Mouse (Mus musculus): Measurements from ENCODE around the gene Ms4a5. TPM values are rescaled to one million over a fixed set of nuclear protein-coding genes. Genes with fewer than 3 reads are reported as not detected.
"Not testable (repeated sequence)": the region's sequence is repeated elsewhere in the genome, so short reads cannot be mapped to it uniquely, and the experiment has no call there.

Gene Ms4a5
- 0.22 and 1.2 TPM in 2 replicates for polyA plus RNA-seq (2012; rRNA removed)

DNA sequence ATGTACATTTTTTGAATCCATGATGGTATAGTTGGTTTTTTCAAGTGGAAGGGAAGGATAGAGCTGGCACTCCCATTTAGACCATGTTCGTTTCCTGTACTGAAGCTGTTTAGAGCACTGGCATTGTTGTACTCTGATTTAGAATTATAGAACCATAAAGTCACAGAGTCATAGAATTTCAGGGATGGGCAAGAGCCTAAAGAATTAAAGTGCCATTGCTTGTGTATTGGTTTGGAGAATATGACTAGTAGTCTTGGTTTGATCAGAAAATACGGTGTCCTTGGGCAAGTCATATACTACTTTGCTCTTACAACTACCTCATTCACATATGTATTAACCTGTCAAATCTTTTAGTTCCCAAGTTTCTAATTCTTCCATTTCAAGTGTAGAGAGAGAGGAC is at the start of gene Ms4a5:
Gene Ms4a5 (minus strand): TSS at position 101 of the 400 bp plus-strand sequence.
- no peak for DNase-seq (ENCODE audit: low read depth)

DNA sequence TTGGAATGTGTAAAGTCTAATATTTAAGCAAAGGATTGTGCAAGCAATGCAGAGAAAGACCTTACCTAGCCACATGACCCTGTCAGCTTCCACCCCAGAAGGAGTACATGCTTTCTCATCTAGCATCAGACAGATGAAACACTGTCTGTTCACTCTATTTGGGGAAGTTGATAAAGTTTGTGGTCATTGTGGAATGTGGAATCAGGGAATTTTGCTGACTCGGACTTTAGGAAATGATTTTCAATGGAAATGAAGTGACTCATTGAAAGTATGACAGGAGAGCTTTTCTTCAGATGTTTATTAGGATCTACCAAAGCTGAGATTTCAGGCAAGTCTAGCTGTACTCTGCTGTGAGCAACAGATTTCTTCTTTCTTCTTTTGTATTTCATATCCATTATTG is 37.5 kb upstream of the Ms4a5 start:
- no peak for DNase-seq (ENCODE audit: low read depth)

DNA sequence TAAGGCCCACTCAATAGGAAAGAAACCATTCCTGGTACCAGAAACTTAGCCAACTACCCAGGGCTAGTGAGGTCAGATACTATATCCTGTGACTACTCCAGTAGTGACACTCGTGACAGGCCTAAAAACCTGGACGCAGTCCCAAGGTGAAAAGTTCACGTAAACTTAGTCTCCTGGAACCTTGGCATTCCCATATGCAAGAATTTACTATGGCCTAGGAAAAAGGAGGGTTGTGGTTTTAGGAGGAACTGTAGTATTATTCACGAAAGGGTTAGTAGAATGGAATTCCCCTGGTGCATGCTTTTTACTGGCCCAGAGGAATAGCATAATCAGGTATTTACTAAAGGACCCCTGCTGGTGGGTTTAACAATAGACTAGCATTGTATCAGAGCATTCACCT is 33.1 kb upstream of the Ms4a5 start:
- DNase-seq (ENCODE audit: low read depth) = no peak

DNA sequence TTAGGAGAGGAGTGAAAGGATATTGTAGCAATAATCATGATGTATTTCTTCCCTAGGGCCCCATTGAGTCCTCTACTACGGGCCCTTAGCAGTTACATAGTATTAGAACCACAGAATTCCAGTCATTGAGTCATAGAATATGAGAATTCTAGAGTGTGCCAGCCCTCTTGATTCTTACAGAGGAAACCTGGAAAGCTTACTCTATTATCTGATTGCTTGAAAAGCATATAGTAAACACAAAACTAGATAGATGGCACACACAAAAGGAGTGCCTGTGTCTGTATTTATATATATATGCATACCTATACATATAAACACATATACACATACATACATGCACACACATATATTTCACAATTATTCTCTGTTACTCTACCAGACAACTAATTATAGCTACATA is 30.7 kb upstream of the Ms4a5 start, which contains the start of gene Ms4a14:
Gene Ms4a14 (minus strand): TSS at position 101 of the 400 bp plus-strand sequence.
- no peak for DNase-seq (ENCODE audit: low read depth)

DNA sequence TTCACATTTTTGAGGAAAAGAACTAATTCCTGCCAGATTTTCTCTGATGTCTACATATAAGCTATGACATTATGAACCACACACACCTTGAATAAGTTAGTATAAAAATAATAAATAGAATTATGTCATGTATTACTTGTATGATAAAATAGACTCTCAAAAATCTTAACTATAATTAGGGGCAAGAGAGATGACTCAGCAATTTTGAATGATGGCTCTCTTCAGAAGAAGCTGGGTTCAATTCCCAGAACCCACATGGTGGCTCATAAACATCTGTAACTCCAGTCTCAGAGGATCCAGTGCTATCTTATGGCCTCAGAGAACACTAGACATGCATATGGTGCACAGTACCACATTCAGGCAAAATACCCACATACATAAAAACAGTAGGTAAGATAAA is 25.2 kb upstream of the Ms4a5 start:
- DNase-seq (ENCODE audit: low read depth) = no peak

DNA sequence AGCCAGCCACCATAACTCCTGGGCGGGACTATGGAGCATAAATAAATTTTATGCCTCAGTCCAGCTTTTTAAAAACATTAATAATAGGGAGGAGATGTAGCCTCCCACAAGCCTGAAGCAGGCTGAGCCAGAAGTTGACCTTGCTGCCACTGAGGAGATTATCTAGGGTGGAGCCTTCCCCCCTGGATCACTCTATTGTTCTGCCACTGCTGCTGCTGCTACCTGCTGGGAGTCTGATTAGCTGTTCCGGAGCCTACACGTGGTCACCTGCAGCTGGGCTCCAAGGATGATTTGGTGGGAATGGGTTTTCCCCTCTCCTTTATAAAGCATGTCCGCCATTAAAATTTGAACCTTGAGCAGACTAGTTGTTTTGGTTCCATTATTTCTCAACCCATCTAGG is 15.9 kb upstream of the Ms4a5 start:
- DNase-seq (ENCODE audit: low read depth) = not testable (repeated sequence)

DNA sequence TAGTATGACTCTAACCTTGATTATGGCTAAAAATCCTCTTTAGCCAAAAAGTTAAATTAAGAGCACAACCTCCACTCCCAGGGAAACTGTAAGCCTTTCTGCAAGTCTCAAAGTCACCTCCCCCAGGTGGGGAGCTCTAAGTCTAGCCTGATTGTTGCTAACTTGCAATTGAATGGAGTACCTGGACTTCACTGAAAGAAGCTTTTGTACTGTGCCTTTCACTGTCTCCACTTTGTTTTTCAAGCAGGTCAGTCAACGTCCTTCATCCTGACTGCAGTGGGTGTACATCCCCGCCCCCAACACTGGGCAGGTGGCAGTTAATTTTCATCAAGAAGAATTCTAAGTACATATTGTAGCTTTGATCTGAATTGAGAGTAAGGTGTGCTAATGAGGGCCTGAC is 15.3 kb upstream of the Ms4a5 start:
- no peak for DNase-seq (ENCODE audit: low read depth)

DNA sequence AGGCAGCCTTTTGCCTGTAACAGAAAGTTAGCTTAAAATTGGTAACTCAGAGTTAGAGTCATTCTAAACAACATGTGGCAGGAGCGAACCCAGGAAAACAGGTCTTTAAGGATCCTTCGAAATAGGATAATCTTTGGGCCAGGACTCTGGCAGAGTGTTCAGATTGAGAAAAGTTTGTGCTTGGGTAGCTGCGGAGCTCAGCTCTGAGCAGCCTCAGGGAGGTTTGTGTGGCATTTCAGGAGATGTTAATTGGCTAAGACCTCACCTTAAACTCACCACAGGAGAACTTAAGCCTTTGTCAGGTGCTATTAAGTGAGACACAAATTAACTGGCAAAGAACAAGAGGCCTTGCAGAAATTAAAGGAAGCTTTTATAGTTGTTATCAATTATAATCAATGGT is 9.9 kb upstream of the Ms4a5 start:
- not testable (repeated sequence) for DNase-seq (ENCODE audit: low read depth)

DNA sequence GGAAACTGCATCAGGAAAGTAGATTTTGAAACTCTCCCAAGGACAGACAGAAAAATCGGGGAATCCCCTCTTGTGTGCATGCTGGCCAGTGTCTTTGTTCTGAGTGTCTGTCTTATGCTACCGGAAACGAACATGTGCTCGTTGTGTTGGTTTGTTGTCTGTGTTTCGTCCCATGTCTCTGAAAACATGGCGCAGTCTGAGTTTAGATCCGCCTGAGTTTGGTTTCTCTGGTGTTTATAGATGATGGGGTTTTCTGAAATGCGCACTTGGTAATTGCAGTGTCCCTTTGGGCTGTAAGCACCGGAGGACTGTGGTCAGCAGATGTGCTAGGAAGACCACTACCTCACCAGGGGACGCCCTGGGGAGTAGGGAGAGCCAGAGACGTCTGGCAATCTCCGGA is 9.3 kb upstream of the Ms4a5 start:
- DNase-seq (ENCODE audit: low read depth) = no peak

DNA sequence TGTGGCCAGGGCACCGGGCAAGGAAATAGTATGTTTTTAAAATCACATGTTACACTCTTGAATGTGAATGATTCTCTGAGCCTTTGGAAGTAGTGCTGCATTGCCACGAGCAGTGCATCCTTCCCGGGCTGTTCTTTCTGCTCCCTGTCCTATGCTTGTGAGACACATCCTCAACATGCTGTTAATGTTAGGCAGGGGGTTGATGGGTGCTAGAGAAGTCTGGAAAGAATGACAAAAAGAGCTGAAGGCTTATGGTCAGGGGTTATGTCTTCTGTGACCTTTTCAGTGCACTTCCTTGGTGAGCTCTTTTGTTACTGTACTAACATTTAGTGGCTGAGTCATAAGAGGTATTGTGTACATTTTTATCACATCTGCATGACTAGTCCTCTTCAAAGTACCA is 3.5 kb downstream of the Ms4a5 start:
- no peak for DNase-seq (ENCODE audit: low read depth)

DNA sequence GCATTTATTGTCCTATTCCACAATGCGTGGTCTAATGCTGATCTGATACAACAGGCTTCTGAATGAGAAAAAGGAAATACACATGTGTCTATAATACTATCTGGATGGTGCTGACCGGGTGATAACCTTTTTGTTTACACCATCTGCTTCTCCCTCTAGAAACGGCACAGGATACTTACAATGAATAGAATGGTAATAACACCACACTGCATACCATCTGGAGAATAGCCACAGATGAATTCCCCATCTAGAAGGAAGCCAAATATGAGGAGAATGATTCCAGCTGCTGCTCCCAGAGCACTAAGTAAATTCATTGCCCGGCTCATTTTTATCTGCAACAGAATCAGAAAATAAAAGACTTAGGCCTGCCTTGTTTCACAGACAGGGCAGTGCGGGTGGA is 7.2 kb downstream of the Ms4a5 start:
- DNase-seq (ENCODE audit: low read depth) = no peak

DNA sequence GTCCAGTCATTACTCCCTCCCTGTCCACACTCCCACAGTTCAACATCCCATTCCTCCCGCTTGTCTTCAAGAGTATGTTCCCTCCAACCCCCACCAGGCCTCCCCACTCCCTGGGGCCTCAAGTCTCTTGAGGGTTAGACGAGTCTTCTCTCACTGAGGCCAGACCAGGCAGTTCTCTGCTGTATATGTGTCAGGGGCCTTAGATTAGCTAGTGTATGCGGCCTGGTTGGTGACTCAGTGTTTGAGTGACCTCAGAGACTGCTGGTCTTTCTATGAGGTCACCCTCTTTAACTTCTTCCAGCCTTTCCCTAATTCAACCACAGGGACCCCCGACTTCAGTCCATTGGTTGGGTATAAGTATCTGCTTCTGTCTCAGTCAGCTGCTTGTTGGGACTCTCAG is 16.7 kb downstream of the Ms4a5 start:
- DNase-seq (ENCODE audit: low read depth) = no peak

DNA sequence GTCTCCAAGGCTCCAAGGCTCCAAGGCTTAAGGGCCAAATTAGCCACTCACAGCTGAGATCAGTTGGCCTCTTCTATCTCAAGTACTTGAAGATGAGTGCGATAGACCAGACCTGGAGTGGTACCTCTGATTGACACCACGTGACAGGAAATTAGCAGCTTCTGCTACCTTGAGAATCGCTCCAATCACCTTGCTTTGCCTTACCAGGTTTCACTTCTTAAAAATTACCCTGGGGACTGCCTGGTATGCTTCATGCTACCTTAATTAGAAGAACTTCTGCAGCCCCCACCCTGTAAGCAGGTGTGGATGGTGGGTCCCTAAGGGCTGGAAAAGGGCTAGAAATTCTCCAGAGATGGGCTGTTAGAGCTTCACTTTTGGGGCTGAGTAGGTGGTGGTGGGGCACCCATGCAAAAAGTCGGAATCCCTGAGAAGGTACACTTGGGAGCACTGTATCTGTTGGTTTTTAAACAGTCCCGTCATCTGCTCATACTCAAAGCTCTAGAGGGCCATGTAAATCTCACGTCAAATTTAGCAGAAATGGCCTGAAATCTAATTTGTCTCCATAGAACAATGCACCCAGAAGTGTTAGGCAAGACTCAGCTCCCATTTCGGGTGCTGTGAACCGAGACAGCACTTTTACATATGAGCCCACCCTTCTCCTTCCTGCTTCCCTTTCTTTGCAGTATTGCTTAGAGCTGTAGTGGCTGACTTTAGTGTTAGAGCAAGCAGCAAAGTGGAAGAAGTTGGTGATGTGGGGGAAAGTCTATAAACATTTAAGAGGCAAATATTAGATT is 17.4 kb downstream of the Ms4a5 start, which contains the start of gene Ms4a1:
Gene Ms4a1 (minus strand): TSS at position 190 of the 794 bp plus-strand sequence.
- no peak for DNase-seq (ENCODE audit: low read depth)

DNA sequence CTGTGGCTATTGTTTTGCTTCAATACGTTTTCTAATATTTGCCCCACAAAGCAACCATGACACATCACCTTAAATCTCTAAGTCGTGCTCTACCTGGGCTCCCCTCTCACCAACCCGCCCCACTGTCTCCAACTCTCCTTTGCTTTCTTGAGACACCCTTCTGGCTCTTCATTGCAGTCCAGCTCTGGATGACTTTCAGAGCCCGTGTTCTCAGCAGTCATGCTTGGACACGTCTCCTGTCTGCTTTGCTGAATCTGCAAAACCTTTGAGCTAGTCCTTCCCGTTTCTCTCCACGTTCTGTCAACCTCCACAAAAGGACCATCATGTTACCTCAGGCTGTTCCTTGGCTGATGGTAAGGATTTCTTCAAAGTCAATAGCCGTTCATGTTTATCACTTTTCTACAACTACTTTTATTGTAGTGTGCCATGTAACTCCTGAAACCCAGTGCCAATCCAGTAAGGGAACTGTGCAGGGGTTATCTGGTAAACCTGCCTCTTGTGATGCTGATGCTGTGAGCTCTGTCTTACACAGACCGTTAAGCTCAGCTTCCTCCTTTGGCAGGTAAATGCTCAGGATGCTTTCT is 19.0 kb downstream of the Ms4a5 start:
- no peak for DNase-seq (ENCODE audit: low read depth)

DNA sequence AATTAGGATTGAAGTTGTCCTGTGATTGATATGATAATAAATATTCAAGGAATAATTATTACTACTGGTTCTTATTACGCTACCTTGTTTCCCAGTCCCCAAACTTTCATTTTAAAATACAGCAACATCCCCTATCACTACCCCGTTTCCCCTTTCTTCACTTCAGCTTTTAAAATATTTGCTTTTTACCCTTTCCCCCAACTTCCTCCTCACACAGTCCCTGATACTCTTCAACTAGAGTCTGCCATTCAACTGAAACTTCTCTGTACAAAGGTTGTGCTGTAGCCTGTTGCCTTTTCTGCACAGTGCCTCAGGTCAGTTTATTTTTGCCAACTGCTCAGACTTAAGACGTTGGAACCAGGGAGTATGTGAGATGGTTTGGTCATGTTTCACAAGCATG is 20.1 kb downstream of the Ms4a5 start:
- no peak for DNase-seq (ENCODE audit: low read depth)

DNA sequence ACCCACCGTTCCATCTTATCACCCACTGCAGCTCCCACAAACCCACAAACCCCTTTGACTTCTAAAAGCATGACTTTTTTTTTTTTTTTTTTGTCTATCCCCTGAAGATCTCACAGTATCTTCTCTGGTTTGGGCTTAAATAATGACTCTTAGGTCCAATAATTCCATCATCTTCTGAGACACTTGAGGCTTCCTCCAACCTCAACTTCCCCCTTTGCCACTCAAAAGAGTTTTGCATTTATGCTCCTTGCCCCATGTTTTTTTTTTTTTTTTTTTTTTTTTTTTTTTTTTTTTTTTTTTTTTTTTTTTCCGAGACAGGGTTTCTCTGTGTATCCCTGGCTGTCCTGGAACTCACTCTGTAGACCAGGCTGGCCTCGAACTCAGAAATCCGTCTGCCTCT is 20.7 kb downstream of the Ms4a5 start:
- not testable (repeated sequence) for DNase-seq (ENCODE audit: low read depth)

DNA sequence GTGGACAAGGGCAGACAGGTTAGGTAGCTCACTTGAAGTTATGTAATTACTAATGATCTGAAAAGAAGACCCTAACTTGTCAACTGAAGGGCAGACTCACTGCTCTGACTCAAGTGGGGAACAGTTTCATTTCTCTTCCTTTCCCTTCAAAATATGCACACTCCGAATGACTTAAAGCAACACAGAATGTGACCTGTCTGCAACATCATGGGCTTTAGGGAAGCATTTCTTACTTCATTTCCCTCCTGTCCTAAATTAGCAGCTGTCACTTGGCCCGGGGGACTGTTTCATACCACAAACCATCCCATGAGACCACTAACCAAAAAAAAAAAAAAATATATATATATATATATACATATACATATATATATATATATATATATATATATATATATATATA is 22.2 kb downstream of the Ms4a5 start:
- no peak for DNase-seq (ENCODE audit: low read depth)

DNA sequence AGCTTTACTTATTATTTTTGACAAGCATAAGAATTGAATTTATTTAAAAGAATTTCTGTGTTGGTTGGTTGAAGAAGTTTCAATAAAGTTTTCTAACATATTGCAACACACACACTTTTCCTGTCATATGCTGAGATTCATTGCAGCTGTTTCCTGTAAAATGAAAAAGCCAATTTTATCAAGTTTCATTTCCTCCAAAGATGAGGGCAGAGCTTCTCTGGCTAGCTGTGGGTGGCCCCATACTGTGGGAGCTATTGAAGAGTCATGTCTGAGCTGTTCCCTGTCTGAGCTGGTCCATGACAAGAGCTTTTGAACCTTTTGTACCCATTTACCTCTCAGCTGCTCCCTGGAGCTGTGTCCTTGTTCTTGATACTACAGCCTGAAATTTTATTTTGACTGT is 39.4 kb downstream of the Ms4a5 start:
- no peak for DNase-seq (ENCODE audit: low read depth)

DNA sequence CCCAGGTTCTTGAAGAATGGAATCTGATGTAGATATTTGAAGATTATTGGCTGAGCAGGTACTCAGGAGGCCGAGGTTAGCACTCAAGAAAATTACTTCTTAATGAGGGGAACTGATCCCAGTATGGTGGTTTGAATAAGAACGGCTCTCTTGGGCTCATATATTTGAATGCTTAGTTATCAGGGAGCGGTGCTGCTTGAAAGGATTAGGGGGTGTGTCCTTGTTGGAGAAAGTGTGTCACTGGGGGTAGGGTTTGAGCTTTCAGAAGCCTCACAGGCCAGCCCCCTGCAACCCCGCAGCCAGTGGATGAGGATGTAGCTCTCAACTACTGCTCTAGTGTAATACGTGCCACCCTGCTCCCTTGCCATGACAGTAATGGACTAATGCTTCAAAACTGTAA is 41.1 kb downstream of the Ms4a5 start:
- no peak for DNase-seq (ENCODE audit: low read depth)

DNA sequence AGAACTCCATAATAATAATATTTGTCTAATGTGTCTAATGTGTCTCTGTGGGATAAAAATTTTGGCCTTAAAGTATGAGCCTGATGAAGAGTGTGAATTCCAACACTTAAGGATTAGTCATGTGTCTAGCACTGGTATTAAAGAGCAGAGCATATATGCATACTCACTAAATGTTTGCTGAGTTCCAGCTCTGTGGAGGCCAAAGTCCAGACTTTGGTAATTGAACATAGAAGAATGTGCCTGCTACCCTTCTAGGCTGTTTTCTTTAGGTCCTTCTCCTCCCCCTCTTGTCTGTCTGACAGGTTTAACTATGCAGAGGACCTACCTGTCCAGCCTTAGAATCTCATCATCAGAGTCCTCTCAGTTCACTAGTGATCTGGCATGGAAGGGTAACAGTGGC is 47.9 kb downstream of the Ms4a5 start:
- DNase-seq (ENCODE audit: low read depth) = no peak

DNA sequence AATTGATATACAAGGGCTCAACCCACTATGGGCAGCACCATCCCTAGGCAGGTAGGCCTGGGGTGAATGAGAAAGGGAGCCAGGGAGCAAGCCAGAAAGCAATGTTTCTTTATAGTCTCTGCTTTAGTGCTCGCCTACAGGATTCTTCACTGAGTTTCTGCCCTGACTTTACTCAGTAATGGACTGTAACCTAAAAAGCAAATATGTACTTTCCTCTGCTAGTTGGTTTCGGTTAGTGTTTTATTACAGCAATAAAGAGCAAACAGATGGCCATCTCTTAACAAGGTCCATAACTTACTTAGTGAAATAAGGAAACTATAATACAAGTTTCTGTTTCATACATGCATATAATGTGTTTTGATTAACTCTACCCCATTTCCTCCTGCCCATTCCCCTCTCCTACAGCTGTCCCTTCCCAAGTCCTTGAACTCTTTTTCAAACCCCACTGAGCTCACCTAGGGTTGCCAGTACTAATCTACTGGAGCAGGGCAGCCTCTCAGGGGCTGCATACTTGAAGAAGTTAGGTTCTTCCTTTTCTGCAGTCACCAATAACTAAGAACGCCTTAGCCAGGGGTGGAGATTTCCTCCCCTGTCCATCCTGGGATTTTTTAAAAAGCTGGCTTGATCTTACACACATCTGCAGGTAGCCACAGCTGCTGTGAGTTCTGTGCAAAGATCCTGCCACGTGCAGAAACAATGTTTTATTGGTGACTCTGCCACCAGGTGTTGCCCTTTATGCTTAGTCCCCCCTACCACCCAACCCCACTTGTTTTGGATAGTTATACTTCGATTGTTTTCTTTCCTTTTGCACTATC is 48.5 kb downstream of the Ms4a5 start:
- no peak for DNase-seq (ENCODE audit: low read depth)

DNA sequence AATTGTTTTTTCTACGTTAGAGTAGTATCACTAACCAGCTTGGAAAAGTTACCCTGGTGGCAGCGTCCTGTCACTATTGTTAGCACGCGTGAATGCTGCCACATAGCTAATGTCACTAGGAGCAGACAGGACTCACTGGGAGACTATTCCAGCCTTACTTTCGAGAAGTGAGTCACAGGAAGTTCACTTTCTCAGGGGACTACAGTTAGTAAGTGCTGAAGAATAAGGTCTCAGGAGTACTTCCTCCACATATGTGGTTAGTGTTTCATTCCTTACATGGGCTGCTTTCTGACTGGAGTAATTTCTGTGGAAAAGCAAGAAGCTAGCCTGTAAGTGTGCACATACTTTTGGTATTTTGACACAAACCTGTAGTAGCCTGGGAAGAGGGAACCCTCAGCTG is 49.4 kb downstream of the Ms4a5 start:
- DNase-seq (ENCODE audit: low read depth) = no peak

DNA sequence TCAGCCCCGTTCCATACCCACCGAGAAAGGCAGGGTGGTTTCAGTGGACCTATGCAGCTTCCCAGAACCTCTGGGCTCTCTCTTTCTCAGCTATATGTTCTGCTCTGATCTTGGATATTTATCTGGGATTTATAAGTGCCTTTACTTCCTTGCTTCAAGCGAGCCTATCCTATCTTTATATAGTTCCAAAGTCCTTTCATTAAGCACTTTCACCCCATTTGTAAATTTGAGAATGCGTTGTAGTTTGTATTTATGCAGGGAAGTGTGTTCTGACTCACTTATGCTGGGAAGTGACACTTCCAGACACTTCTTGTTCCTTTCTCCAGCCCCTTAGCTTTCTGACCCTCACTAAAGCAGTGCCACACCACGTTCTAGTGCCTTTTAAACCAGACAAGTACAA is 51.3 kb downstream of the Ms4a5 start, which contains the start of gene Ms4a12:
Gene Ms4a12 (minus strand): TSS at position 101 of the 400 bp plus-strand sequence.
- DNase-seq (ENCODE audit: low read depth) = no peak
